Mouse (Mus musculus) left cerebral cortex, postnatal 25 days (tissue): ENCODE results near the gene Scpep1. TPM values are rescaled to one million over a fixed set of nuclear protein-coding genes. Genes with fewer than 3 reads are reported as not detected.
"Not testable (repeated sequence)": the region's sequence is repeated elsewhere in the genome, so short reads cannot be mapped to it uniquely, and the experiment has no call there.

Source experiments
- DNase-seq, 2 experiments: peaks; one replicate each; pipeline ENCODE4 v3.0.0; 2022; ENCODE audit warnings: low spot score in 2 of 2, mixed read lengths in 1 of 2
- intact Hi-C: fragments of 180-260 bp; cut with DNase I; formaldehyde crosslinking; loops from one replicate; pipeline ENCODE4 v1.15.1; 2025
- total RNA-seq, 2 experiments: library from RNA; stranded (reverse); gene quantifications; 2 replicates each; pipeline ENCODE4 v1.2.3; 2021

Gene Scpep1
- total RNA-seq, 2 experiments from 2014 or later, result 19.0 to 20.7 TPM

DNA sequence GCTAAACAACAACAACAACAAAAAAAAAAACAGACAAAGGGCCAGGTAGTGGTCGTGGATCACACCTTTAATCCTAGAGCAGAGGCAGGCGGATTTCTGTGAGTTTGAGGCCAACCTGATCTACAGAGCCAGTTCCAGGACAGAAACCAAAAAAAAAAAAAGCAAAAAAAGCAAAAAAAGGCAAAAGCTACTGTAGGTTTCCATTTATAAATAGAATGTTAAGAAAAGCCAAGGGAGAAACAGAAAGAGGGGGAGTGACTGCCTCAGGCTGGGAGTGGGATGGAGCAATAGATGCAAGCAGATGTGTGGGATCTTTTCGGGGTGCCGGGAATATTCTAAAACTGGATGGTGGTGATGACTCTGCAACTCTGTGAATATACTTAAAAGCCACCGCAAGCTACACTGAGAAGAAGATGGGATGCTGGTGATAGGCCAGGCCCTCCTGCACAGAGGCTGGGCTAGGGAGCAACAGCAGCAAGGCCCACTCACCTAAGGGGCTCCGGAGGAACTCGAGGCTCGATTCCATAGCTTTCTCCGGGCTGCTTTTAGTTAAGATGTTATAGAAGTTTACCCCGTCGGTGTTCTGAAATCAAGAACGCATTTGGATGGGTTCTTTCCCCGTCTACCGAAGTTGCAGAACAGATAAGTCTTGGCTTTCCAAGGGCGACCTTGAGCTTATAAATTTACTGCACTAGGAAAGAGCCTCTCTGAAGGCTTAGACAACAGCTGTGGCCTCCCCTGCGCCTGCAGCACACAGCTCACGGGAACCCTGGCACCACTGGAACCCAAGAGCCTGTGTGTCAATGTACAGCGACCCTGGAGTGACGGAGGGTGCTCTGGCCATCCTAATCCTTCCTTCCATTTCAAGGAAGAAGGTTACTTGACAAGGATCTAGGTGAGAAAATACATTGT is 20.9 kb downstream of the Scpep1 start:
- DNase-seq, result peak; percentile 36 to 92
- intact Hi-C loops, result no loop called here

DNA sequence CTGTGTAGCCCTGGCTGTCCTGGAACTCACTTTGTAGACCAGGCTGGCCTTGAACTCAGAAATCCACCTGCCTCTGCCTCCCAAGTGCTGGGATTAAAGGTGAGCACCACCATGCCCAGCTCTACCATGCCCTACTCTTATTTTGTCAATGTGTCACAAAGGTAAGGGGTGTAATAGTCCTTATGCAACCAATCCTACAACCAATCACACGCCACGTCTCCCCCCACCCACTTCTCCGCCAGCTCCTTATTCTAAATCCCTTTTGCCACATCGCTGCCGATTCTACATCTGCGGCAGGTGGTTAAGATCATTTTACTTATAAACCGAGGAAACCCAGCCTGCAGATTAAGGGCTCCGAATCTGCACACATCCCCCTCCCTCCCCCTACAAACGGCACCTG is 22.2 kb downstream of the Scpep1 start:
- intact Hi-C loops, result no loop called here
- no peak for DNase-seq

DNA sequence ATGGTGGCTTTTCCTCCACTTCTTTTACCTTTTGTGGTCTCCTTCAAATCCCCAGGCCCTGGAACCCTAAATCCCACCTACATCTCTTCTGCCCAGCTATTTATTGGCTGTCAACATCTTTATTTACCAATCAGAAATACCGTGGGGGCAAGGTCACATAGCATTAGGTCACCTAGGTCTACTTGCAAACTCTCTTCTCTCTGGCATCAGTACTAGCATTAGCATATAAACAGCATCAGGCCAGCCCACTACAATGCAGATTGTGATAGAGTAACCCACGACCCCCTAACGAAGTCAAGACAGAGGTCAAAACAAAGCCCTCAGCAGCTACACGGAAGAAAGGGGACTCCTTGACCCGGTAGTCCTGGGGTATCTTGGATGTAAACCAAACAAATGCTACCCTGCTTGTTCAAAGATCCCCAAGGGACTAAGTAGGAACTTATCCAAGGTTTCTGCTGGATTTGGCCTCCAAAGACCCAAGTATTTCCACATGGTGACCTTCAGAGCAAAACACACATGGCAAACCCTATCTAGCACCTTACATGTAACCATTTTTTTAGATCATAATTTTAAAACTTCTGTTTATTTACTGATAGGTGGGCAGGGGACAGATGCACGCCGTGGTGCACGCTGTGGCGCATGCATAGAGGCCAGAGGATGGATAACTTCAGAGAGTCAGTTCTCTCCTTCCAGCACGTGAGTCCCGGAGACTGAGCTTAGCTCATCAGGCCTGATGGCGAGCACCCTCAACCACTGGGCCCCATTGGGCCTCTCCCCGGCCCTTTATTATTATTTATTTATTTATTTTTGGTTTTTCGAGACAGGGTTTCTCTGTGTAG is 23.4 kb downstream of the Scpep1 start:
- DNase-seq, result no peak
- intact Hi-C loops, result no loop called here

DNA sequence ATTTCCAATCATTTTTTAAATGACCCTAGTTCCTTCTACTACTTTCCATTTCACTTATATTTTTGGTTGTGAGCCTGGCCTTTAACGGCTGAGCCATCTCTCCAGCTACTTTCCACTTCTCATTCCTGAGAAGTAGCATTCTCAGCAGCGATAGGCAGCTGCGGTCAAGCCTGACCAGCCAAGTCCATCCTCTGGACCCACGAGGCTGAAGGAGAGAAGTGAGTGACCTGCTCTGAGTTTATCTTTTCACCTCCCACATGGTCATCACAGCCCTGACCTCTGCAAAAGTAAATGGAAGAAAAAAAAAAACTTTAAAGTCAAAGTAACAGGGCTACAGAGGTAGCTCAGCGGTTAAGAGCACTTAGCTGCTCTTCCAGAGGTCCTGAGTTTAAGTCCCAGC is 28.7 kb downstream of the Scpep1 start:
- DNase-seq, result no peak
- intact Hi-C loops, result no loop called here

DNA sequence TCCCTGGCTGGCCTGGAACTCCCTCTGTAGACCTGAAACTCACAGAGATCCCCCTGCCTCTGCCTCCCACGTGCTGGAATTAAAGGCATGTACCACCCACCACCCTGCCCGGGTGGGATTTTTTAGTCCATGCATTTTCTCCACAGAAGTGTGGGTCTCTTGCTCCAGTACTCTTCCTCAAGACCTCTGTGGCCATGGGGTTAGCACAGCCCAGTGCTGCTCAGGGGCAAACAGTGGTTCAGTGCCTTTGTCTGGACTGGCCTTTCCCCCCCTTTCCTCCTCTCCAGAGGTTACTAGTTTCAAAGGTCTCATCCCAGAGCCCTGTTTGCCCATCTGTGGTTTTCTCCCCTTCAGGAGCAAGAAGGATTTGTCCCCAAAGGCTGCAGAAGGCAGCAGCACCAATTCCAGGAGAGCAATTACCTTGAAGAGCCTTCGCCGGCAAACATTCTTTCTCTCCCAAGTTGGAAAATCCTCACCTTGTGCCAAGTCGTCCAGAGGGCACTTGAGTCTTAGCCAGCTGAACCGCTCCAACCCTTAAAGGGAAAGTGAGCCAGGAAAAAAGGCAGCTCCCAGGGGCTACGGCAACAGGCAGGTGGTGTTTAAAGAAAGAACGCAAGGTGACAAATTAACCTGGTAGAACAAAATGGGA is 45.8 kb downstream of the Scpep1 start:
- DNase-seq, result no peak
- intact Hi-C loops, result loop anchor here (5.0 kb wide), 1 partner anchor 48 kb away; the partner anchor contains the start of gene Scpep1

DNA sequence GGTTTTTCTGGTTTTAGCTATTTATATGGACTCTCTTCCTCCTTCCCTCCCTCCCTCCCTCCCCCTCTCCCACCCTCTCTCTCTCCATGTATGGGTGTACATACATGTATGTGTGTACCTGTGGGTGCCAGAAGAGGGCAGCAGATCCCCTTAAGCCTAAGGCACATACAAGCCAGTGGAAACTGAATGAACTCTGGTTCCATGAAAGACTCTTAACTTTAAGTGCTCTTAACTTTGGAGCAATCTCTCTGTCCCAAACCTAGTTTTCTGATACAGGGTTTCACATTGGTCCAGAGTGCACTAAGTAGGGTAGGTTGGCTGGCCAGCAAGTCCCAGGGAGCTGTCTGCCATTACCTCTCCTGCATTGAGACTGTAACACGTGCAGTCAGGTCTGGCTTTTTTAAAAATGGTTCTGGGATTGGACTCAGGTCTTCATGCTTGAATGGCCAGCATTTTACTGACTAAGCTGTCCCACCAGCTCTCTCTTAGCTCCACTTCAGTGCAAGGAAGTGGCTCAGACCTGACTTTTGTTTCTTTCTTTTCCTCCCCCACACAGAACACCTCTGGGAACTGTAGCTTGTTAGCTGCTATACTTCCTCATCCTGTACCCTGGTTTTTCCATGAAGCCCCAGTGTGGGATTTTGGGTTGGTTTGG is 46.6 kb downstream of the Scpep1 start:
- intact Hi-C loops, result loop anchor here (5.0 kb wide), 1 partner anchor 49 kb away; the partner anchor contains the start of gene Scpep1
- DNase-seq, result peak; percentile 36 to 71

DNA sequence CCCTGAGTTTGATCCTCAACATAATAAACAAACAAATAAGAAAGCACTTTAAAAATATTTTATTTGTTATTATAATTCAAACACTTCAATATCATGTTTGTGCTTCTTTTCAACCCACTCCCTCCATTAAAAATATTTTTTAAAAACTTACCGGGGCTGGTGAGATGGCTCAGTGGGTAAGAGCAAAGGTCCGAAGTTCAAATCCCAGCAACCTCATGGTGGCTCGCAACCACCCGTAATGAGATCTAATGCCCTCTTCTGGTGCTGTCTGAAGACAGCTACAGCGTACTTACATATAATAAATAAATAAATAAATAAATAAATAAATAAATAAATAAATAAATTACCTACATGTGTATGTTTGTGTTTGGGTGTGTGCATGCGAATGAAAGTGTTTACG is 47.4 kb downstream of the Scpep1 start:
- DNase-seq, result no peak
- intact Hi-C loops, result loop anchor here (5.0 kb wide), 1 partner anchor 49 kb away; the partner anchor contains the start of gene Scpep1

DNA sequence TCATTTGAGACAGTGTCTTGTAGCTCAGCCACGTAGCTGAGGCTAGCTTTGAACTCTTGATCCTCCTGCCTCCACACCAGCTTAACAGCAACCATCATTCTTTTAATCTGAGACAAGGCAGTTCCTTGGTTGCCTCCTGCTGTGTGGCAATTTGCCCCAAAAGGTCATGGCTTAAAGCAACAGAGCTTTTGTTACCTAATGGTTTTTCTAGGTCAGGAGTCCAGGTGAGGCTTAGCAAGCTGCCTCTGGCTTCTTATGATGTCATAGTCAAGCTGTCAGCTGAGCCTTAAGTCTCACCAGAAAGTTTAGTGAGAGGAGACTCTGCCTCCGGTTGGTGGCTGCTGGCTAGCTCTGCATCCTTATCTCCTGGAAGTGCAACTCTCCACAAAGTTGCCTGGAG is 49.6 kb downstream of the Scpep1 start:
- intact Hi-C loops, result loop anchor here (5.0 kb wide), 1 partner anchor 52 kb away; the partner anchor contains the start of gene Scpep1
- no peak for DNase-seq

DNA sequence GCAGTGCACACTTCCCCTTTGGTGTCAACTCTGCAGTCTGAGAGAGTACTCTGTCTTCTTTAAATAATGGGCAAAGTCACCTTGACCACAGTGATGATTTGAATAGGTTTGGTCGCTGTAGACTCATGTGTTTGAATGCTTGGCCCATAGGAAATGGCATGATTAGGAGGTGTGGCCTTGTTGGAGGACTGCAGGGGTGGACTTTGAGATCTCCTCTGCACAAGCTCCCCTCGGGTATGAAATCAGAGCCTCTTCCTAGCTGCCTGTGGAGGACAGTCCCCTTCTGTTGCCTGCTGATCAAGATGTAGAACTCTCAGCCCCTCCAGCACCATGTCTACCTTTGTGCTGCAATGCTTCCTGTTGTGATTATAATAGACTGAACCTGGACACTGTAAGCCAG is 51.2 kb downstream of the Scpep1 start:
- intact Hi-C loops, result no loop called here
- no peak for DNase-seq

DNA sequence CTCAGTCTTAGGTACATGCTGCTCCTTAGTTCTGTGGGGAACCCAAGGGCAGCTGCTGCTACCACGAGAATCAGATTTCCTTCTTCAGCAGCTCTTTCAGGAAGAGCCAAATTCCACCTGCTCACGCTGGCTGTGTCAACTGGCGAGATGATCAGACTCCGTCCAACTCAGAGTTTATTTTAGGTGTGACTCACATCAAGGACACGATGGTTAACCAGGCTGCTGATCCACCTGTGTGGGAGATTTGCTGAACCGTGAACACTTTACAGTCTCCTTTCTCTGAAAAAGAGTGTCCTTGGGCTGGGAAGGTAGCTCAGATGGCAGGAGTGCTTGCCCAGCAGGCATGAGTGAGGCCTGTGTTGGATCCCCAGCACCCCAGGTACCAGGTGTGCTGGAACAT is 52.5 kb downstream of the Scpep1 start:
- intact Hi-C loops, result no loop called here
- no peak for DNase-seq

DNA sequence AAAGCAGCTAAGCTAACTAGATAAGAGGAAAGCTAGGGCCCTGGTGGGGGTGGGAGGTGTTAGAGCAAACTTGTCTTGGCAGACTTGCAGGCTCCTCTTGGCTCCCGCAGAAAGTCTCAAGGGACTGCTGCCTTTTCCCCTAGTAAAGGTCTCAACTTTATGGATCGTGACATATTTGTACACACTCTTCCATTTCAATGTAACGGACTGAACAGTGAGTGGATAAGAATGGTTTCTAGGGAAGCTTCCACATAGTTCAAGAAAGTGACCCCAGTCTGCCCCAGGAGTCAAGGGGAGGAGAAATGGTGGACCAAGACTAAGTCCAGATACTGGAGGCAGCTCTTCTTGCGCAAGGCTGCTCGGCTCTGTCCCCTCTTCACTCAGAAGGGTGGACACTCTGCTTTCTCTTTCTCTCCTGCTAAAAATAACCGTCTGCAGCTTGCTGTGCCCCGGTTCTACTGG is 53.9 kb downstream of the Scpep1 start:
- peak in 1 of 2 experiments; percentile 39 for DNase-seq
- intact Hi-C loops, result no loop called here

DNA sequence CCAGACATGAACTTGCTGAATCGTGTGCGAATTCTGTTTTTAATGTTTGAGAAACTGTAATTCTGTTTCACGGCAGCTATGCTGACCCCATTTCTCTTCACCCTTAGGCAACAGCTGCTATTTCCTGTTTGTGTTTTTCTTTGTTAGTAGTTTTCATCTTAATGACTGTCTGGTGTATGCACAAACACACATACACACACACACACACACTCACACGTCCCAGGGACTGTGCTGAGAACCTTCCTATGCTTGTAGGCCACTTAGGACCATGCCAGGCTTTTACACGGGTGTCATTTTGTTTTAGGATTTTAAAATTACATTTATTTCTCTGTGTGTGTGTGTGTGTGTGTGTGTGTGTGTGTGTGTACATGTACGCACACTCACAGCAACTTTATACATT is 55.7 kb downstream of the Scpep1 start:
- no peak for DNase-seq
- intact Hi-C loops, result no loop called here

DNA sequence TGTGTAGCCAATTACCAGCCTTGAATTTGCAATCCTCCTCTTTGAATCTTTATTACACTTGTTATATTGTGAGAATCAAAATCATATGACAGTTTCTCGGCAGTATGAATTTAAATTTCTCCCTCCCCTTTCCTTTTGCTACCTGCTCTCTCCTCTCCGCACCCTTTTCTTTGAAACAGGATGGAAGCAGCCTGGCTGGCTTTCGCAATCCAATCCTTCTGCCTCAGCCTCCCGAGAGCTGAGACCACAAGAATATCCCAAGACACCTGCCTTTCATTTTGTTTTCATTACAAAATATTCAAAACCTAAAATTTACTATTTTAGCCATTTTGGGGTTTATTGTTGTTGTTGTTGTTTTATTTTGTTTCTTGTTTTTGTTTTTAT is 56.9 kb downstream of the Scpep1 start:
- no peak for DNase-seq
- intact Hi-C loops, result no loop called here

DNA sequence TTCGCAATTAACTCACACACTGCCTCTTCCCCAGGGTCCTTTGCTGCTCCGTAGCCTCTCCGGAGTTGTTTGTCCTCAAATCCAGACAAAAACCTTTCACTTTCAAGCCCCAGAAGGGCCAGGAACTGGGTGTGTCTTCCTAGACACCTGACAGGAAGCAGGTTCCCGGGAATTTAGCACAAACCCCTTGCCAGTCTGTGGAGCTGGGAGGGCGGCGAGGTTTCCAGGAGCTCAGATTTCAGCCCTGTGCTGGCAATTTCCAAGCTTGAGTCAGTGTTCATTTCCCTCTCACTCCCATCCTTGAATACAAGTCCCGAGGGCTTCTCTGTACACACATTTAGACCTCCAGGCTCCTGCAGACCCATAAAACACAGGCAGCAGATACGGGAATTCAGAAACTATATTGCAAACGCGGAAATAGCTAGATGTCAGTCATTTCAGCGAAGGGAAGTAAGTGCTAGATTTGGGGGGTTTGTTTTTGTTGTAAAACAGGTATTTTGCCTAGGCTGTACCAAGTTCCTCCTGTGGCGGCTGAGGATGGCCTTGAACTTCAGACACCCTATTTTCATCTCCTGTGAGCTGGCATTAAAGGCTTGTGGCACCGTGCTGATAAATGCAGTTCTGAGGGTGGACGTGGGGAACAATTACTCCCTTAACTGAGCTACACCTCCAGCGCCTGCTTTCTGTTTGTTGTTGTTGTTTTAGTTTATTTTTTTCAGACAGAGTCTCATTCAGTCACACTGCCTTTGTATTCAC is 57.5 kb downstream of the Scpep1 start:
- intact Hi-C loops, result no loop called here
- DNase-seq, result no peak

DNA sequence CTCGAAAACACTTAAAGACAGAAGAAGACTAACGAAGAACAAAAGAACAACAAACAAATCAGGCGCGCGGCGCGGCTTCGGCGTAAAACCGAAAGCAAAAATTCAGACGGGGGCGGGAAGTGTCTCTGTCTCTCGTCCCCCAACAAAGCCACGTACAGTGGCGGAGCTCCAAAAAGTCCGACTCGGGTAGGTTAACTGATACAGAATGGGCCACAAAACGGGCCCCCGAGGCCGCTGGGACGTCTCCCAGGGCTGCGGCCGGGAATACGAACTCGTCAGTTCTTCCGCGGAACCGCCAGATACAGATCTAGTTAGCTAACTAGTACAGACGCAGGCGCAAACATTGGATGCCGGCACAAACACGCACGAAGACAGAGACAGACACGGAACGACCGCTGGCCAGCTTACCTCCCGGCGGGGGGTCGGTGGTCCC is 59.4 kb downstream of the Scpep1 start:
- peak; percentile 36 to 44 for DNase-seq
- intact Hi-C loops, result not testable (repeated sequence)

DNA sequence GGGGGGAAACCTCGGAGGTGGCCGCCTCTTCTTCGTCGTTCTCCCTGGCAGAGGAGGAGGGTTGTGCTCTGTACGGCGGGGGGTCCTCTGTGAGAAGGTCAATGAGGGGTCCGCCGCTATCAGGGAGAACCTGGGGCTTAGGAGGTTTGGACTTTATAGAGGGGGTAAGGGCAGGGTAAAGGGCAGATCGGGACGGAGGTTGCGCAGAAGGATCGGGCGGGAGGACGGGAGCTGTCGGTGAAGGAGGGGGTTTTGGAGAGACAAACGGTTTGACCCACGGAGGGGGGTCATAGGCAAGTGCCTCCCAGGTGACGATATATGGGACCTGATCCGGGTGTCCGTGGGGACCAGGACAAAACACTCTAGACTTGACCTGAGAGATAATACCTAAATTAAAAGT is 60.0 kb downstream of the Scpep1 start:
- intact Hi-C loops, result not testable (repeated sequence)
- peak in 1 of 2 experiments; percentile 25 for DNase-seq

DNA sequence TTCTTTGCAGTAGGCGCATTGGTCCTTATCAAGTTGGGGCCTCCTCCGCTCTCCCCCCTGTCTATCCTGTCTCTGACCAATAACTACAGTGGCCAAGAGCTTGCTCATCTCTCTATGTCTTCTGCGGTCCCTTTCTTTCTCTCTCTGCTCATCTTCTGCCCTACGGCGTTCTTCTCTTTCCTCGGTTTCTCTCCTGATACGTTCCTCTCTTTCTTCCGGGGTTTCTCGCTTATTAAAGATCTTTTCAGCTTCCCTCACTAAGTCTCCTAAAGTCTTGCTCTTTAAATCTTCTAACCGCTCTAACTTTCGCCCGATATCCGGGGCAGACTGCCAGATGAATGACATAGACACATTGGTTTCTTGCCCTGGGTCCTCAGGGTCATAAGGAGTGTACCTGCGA is 61.0 kb downstream of the Scpep1 start:
- DNase-seq, intact Hi-C loops: not testable (repeated sequence)

DNA sequence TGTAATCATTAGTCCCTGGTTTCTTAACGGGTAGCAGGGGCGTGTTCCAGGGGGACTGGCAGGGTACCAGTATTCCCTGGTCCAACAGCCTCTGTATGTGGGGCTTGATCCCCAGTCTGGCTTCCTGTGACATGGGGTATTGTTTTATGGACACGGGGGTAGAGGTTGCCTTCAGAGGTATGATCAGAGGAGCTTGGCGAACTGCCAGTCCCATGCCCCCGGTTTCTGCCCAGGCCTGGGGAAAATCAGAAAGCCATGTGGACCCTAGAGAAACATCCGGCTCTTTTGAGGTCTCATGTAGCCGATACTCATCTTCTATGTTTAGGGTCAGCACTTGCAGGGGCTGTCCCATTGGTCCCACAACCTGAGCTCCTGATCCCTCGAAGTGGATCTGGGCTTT is 61.8 kb downstream of the Scpep1 start:
- intact Hi-C loops, result not testable (repeated sequence)

DNA sequence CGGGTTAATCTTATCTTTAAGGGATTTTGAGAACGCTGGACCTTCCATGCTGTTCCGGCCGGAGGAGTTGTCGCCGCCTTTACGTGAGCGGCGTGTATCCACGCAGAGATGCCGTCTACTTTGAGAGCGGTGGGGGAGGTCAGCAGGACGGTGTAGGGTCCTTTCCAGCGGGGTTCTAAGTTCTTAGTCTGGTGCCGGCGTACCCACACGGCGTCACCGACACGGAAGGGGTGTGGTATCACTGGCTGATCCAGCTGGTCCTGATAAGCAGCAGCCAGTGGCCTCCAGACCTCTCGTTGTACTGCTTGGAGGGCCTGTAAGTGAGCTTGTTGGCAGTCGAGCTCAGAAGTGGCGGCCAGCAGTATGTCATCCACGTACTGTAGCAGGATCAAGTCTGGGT is 62.5 kb downstream of the Scpep1 start:
- intact Hi-C loops, result not testable (repeated sequence)
- peak in 1 of 2 experiments; percentile 18 for DNase-seq

More for the DNA sequence above, 61.8 kb downstream of the Scpep1 start:
- DNase-seq, result not testable (repeated sequence)
